Comparison of ENCODE assay signal across 1 mouse cellular context in genomic region chr9:37762541-37762940, GRCm38 (mm10).
TF ChIP-seq lines count a peak whose summit lies in the region.

No protein-coding gene starts in this region.

TF ChIP-seq in MEL, 35 proteins besides CTCF, POLR2A, EP300 and RAD21:
- TF ChIP-seq CHD2 (IDR thresholded peaks at IDR 0.05; ENCODE audit: low read length) (no peak), SMC3 (IDR thresholded peaks at IDR 0.05; ENCODE audit: low read depth, low read length) (peak; percentile 42)
TF ChIP-seq in MEL: peak in this region for 1.
